Mouse (Mus musculus) embryonic fibroblast, embryonic 13.5 days (primary cell): ENCODE results near the gene Gm21083. TPM values are rescaled to one million over a fixed set of nuclear protein-coding genes. Genes with fewer than 3 reads are reported as not detected.
"Not testable (repeated sequence)": the region's sequence is repeated elsewhere in the genome, so short reads cannot be mapped to it uniquely, and the experiment has no call there.

Source experiments
- H3K27ac ChIP-seq: 2 replicates; pipeline ENCODE4 v1.5.1; 2012; ENCODE audit warnings: low read length, control low read depth, inconsistent platforms; ENCODE audit not compliant: insufficient read depth
- H3K4me1 ChIP-seq: 2 replicates; pipeline ENCODE4 v1.6.1; 2011; ENCODE audit warnings: low read length; ENCODE audit not compliant: control insufficient read depth, insufficient read depth
- H3K4me3 ChIP-seq: 2 replicates; pipeline ENCODE4 v1.5.1; 2011; ENCODE audit warnings: mild to moderate bottlenecking, control low read depth, low read length; ENCODE audit not compliant: insufficient read depth
- polyA plus RNA-seq: library from polyadenylated mRNA; stranded (reverse); fragments of >200 nt; gene quantifications from 2 replicates; pipeline ENCODE4 v1.2.4, GENCODE M21; 2011; ENCODE audit warnings: low read depth; ENCODE audit not compliant: missing spikeins, insufficient read length

Gm21083 gene
- polyA plus RNA-seq, result not detected in 2 replicates

GRCm38 (mm10) chr5:15577033-15577432 is at the start of gene Gm21083:
Gene Gm21083 (plus strand): TSS chr5:15577333.
- not testable (repeated sequence) for H3K4me1 ChIP-seq, H3K27ac ChIP-seq, H3K4me3 ChIP-seq

- not testable (repeated sequence) for H3K27ac ChIP-seq, H3K4me3 ChIP-seq, H3K4me1 ChIP-seq
Observed at GRCm38 (mm10) chr5:15529122-15529521, 48.0 kb upstream of the Gm21083 start, which contains the start of gene Gm21190. Gene Gm21190 (minus strand): TSS chr5:15529222.

DNA sequence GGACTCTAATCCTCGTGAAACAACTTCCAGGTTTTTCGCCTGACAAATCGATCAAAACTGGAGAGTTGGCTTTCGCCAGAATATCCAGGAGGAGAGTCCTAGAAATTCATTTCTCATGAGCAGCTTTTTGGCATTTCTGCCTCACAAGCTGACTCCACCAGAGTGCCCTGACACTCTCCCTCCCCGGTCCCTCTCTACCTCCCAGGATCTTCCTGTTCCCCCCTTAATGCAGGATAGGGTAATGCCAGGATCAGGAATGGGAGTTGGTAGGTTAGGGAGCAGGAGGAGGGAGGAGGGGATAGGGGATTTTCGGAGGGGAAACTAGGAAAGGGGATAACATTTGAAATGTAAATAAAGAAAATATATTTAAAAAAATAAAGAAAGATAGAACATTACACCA is 28.5 kb upstream of the Gm21083 start:
- H3K4me3 ChIP-seq, H3K4me1 ChIP-seq, H3K27ac ChIP-seq: not testable (repeated sequence)

- not testable (repeated sequence) for H3K27ac ChIP-seq, H3K4me1 ChIP-seq, H3K4me3 ChIP-seq
Observed at GRCm38 (mm10) chr5:15549134-15549533, 28.0 kb upstream of the Gm21083 start.

- H3K4me1 ChIP-seq, H3K4me3 ChIP-seq, H3K27ac ChIP-seq: not testable (repeated sequence)
Observed at GRCm38 (mm10) chr5:15549606-15550005, 27.5 kb upstream of the Gm21083 start.

DNA sequence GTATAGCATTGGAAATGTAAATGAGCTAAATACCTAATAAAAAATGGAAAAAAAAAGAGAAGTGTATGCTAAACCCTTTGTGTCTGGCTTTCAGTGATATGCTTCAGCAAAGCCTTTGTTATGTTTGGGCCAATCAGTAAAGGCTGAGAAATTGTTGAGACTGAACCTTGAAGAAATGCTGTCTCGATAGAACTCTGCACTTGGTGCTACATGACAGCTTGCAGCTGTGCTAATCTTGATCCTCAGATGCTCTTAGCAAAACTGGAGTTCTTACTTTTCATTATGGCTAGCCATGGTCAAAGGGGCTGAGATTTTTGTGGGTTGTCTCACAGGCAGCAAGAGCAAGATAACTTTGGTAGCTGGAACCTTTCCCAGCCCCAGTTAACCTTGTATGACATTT is 18.5 kb upstream of the Gm21083 start:
- not testable (repeated sequence) for H3K4me1 ChIP-seq, H3K4me3 ChIP-seq, H3K27ac ChIP-seq

- H3K4me1 ChIP-seq, H3K4me3 ChIP-seq, H3K27ac ChIP-seq: not testable (repeated sequence)
Observed at GRCm38 (mm10) chr5:15561425-15562264, 15.5 kb upstream of the Gm21083 start.

DNA sequence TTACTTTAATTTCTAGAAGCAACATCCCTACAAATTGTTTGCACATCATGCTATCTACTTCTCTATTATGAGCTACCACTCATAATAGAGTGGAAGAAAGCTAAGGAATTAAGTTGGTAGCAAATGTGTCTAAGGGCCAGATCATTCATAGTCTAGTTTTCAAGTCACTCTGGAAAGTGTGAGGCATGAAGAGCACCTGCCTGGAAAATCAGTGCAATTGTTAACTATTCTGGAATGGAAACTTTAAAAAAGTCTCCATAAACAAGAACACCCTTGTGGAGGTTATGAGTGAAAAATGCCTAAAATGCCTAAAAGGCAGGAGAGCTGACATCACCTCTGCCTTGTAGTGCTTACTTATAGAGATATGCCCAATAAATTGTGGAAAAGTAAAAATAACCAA is 3.4 kb upstream of the Gm21083 start:
- H3K4me1 ChIP-seq, H3K27ac ChIP-seq, H3K4me3 ChIP-seq: not testable (repeated sequence)

DNA sequence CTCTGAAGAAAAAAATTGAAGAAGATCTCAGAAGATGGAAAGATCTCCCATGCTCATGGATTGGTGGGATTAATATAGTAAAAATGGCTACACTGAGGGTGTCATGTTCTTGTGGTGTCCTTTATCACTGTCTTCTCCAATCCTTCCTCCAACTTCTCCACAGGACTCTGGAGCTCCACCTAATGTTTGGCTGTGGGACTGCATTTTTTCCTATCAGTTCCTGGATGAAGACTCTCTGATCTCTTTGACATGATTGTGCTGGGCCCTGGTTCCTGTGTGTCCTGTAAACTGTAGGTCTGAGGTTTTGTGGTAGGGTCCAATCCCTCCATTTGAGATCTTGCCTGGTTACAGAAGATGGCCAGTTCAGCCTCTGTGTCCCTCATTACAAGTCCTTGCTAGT is 9.2 kb downstream of the Gm21083 start:
- not testable (repeated sequence) for H3K4me1 ChIP-seq, H3K27ac ChIP-seq, H3K4me3 ChIP-seq

GRCm38 (mm10) chr5:15588291-15588690 is 11.2 kb downstream of the Gm21083 start:
- not testable (repeated sequence) for H3K27ac ChIP-seq, H3K4me3 ChIP-seq, H3K4me1 ChIP-seq

GRCm38 (mm10) chr5:15590635-15591034 is 13.5 kb downstream of the Gm21083 start:
- not testable (repeated sequence) for H3K27ac ChIP-seq, H3K4me3 ChIP-seq, H3K4me1 ChIP-seq

DNA sequence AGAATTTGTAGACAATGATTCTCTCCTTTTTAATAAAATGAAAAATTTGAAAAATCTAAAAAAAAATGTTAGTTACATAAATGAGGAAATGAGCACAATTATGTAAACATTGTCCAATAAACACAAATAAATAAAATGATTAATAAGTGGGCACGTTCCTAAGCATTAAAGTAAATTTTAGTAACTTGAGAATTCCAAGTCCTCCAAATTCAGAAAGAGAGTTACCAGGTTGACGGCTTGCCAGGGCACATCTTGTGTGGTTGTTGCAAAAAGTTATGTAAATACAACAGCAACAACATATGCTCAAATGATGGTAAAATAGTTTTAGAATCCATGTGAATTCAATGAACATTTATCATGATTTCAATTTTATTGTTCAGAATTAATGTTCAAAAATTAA is 14.4 kb downstream of the Gm21083 start:
- H3K4me3 ChIP-seq, H3K4me1 ChIP-seq, H3K27ac ChIP-seq: not testable (repeated sequence)

DNA sequence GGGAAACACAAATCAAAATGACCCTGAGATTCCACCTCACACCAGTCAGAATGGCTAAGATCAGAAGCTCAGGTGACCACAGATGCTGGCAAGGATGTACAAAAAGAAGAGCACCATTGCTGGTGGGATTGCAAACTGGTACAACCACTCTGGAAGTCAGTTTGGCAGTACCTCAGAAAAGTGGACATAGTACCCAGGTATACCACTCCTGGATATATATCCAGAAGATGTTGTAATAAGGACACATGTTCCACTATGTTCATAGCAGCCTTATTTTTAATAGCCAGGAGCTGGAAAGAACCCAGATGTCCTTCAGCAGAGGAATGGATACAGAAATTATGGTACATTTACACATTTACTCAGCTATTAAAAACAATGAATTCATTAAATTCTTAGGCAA is 21.7 kb downstream of the Gm21083 start:
- H3K4me3 ChIP-seq, H3K4me1 ChIP-seq, H3K27ac ChIP-seq: not testable (repeated sequence)

- not testable (repeated sequence) for H3K27ac ChIP-seq, H3K4me3 ChIP-seq
Observed at GRCm38 (mm10) chr5:15600342-15600741, 23.2 kb downstream of the Gm21083 start.

DNA sequence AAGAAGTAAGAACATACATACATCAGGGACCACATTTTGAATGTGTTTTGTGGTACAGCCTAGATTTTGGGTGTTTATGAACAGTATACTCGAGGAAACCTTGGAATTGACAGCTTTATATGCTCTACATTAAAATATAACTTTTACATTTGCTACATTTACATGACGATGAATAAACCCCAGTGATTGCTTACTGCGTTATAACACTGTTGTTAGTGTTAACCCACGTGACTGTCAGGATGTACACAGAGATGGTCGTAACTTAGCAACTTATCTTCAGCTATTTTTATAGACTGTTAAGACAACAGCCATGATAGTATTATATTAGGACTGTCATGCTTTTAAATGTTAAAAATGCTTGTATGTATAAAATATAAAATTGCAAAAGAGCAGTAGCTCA is 24.3 kb downstream of the Gm21083 start:
- not testable (repeated sequence) for H3K4me3 ChIP-seq, H3K27ac ChIP-seq, H3K4me1 ChIP-seq

More at GRCm38 (mm10) chr5:15600342-15600741, 23.2 kb downstream of the Gm21083 start:
- not testable (repeated sequence) for H3K4me1 ChIP-seq

DNA sequence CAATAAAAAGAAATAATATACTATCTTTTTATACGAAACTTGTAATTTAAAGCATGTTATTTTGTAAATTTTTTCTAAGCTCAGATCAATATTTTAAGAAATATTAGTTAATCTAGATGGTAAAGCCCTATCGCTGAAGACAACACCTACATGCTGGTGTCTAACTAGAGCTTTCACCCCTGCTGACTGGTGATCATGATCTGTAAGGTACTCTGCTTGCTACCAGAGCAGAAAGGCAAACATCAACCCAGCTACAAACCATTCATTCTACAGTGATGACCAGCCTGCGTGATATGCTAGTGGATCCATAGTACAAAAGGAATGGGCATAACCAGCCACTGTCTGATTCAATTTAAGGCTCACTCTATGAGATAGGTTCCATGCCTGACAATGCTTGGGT is 24.8 kb downstream of the Gm21083 start:
- H3K4me3 ChIP-seq, result not testable (repeated sequence)

More for the DNA sequence above, 24.8 kb downstream of the Gm21083 start:
- not testable (repeated sequence) for H3K4me1 ChIP-seq, H3K27ac ChIP-seq
